Mouse (Mus musculus): ENCODE results near the gene Scrn2. TPM values are rescaled to one million over a fixed set of nuclear protein-coding genes. Genes with fewer than 3 reads are reported as not detected.

The Scrn2 gene
- polyA plus RNA-seq, 1 experiment from 2014 or later: 38.2 TPM

GRCm38 (mm10) chr11:97065538-97066295 lies 36.0 kb downstream of the Scrn2 start:
- Histone ChIP-seq H3K4me2 (no peak overlapping the region), H3K27ac (no peak overlapping the region), H3K27me3 (no peaks in the 10 kb centered on the region), H3K9ac (no peak overlapping the region), H3K36me3 (peaks cover 37% of the 10 kb centered on the region), H3K9me3 (replicated peaks) (no peaks in the 10 kb centered on the region), H3K4me1 (peaks cover 6% of the 10 kb centered on the region; the same call in 1 of the 2 replicates), H3K4me3 (replicated peaks) (no peak overlapping the region)
- WGBS: 85% methylated on average over 12 of the region's 12 CpGs
- ATAC-seq (replicated peaks; ENCODE audit: low FRiP score): no peak

DNA sequence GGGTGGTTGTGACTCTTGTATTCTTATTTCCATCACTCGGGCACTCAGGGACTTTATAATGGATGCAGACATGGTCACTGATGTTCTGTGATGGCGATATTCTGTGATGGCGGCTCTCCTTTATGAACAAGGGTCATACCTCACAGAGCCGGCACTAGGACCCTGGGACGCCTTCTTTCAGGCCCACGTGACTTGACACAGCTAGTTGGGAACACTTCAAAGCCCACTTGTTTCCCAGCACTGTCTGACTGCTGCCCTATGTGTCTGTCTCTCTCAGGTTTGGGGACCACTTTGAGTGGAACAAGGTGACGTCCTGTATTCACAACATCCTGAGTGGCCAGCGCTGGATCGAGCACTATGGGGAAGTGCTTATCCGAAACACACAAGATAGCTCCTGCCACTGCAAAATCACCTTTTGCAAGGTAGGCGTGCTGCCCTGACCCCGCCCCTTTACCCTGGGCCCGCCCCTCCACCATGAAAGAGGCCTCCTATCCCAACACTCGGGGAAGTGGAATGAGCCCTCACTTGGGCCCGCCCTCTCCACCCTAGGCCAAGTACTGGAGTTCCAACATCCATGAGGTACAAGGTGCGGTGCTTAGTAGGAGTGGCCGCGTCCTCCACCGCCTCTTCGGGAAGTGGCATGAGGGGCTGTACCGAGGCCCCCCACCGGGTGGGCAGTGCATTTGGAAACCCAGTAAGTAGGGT lies 37.1 kb downstream of the Scrn2 start:
- Histone ChIP-seq H3K4me3 (replicated peaks) (no peak overlapping the region), H3K27ac (no peak overlapping the region), H3K36me3 (peaks cover 27% of the 10 kb centered on the region), H3K4me2 (no peak overlapping the region), H3K4me1 (peaks cover 6% of the 10 kb centered on the region; the same call in 1 of the 2 replicates), H3K27me3 (no peaks in the 10 kb centered on the region), H3K9ac (no peak overlapping the region), H3K9me3 (replicated peaks) (no peaks in the 10 kb centered on the region)
- WGBS: 48% methylated on average over 22 of the region's 22 CpGs
- ATAC-seq (replicated peaks; ENCODE audit: low FRiP score): no peak

DNA sequence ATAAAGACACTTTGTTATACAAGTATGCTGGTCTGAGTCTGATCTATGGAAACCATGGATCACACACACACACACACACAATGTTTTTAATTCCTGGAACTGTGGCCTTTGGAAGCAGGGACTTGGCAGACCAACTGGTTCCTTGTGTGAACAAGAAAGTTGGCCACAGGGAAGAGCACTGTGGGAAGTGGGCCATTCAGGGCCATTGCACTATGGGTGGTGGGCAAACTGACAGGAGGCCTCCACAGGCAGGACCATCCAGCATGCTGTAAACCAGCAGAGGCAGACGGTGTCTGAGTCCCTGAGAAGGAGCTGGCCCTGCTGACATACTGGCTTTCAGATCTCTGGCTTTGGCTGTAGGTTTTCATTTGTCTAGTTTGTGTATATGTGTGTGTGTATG lies 39.6 kb downstream of the Scrn2 start:
- ATAC-seq (replicated peaks; ENCODE audit: low FRiP score): no peak
- no peaks in the 10 kb centered on the region for H3K9me3 ChIP-seq (replicated peaks)
- WGBS: 58% methylated on average over 1 of the region's 1 CpGs
- H3K9ac ChIP-seq: no peak overlapping the region
- H3K4me1 ChIP-seq: no peaks in the 10 kb centered on the region
- H3K27me3 ChIP-seq: no peaks in the 10 kb centered on the region
- H3K4me3 ChIP-seq (replicated peaks): no peak overlapping the region
- H3K36me3 ChIP-seq: peaks cover 23% of the 10 kb centered on the region
- no peak overlapping the region for H3K4me2 ChIP-seq
- H3K27ac ChIP-seq: no peak overlapping the region

DNA sequence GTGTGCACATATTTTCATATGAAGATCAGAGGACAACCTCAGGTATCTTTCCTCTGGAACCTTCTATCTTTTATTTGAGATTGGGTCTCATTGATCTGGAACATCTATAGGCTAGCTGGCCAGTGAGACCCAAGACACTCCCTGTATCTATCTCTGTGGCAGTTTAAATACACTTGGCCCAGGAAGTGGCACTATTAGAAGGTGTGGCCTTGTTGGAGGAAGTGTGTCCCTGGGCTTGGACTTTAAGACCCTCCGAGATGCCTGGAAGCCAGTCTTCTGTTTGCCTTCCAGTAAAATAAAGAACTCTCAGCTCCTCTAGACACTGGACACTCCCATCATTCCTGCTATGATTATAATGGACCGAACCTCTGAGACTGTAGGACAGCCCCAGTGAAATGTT lies 40.0 kb downstream of the Scrn2 start:
- Histone ChIP-seq H3K36me3 (peaks cover 22% of the 10 kb centered on the region), H3K4me3 (replicated peaks) (no peak overlapping the region), H3K27ac (no peak overlapping the region), H3K4me2 (no peak overlapping the region), H3K9ac (no peak overlapping the region), H3K27me3 (no peaks in the 10 kb centered on the region), H3K9me3 (replicated peaks) (no peaks in the 10 kb centered on the region), H3K4me1 (no peaks in the 10 kb centered on the region)
- 85% methylated on average over 2 of the region's 2 CpGs for WGBS
- no peak for ATAC-seq (replicated peaks; ENCODE audit: low FRiP score)

- WGBS: 46% methylated on average over 1 of the region's 1 CpGs
- no peak overlapping the region for H3K4me2 ChIP-seq
- ATAC-seq (replicated peaks; ENCODE audit: low FRiP score): no peak
- H3K9me3 ChIP-seq (replicated peaks): no peaks in the 10 kb centered on the region
- no peaks in the 10 kb centered on the region for H3K4me1 ChIP-seq
- H3K27me3 ChIP-seq: no peaks in the 10 kb centered on the region
- H3K9ac ChIP-seq: no peak overlapping the region
- H3K36me3 ChIP-seq: peaks cover 16% of the 10 kb centered on the region
- H3K4me3 ChIP-seq (replicated peaks): no peak overlapping the region
- no peak overlapping the region for H3K27ac ChIP-seq
Measured at GRCm38 (mm10) chr11:97071129-97071528, 41.4 kb downstream of the Scrn2 start.

DNA sequence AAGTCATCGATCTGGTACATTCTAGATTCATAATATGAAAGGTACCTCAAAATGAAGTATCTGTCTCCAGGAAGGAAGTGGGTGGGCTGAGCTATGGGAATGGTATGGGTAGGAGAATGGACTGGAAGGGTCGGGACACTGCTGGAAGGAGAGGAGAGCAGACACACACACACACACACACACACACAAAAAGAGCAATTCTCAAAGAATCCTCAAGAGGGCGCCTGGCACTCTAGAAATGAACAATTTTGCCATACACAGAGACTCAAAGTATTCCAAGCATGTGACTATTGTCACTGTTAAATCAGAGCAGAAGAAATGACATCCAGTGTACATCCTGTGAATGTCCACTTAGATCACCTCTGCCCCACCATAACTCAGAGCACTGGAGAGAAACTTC lies 42.8 kb downstream of the Scrn2 start:
- ATAC-seq (replicated peaks; ENCODE audit: low FRiP score): no peak

GRCm38 (mm10) chr11:97074235-97074634 lies 44.5 kb downstream of the Scrn2 start:
- H3K4me3 ChIP-seq (replicated peaks): no peak overlapping the region
- no peak overlapping the region for H3K27ac ChIP-seq
- no peaks in the 10 kb centered on the region for H3K27me3 ChIP-seq
- no peak overlapping the region for H3K4me2 ChIP-seq
- H3K36me3 ChIP-seq: no peaks in the 10 kb centered on the region
- no peaks in the 10 kb centered on the region for H3K9me3 ChIP-seq (replicated peaks)
- no peak for ATAC-seq (replicated peaks; ENCODE audit: low FRiP score)
- H3K4me1 ChIP-seq: no peaks in the 10 kb centered on the region
- 66% methylated on average over 8 of the region's 8 CpGs for whole genome bisulfite sequencing
- no peak overlapping the region for H3K9ac ChIP-seq

More for the DNA sequence above, 42.8 kb downstream of the Scrn2 start:
- no peaks in the 10 kb centered on the region for H3K27me3 ChIP-seq
- H3K9me3 ChIP-seq (replicated peaks): no peaks in the 10 kb centered on the region
- no peak overlapping the region for H3K27ac ChIP-seq
- no peak overlapping the region for H3K4me2 ChIP-seq
- H3K9ac ChIP-seq: no peak overlapping the region
- H3K4me3 ChIP-seq (replicated peaks): no peak overlapping the region
- WGBS: 25% methylated on average over 3 of the region's 3 CpGs
- H3K36me3 ChIP-seq: peaks cover 8% of the 10 kb centered on the region
- H3K4me1 ChIP-seq: no peaks in the 10 kb centered on the region

GRCm38 (mm10) chr11:97078751-97079150 lies 49.0 kb downstream of the Scrn2 start:
- Histone ChIP-seq H3K4me3 (replicated peaks) (no peak overlapping the region), H3K36me3 (no peaks in the 10 kb centered on the region), H3K4me2 (no peak overlapping the region), H3K27me3 (peaks cover 4% of the 10 kb centered on the region; the same call in 1 of the 2 replicates), H3K9me3 (replicated peaks) (no peaks in the 10 kb centered on the region), H3K4me1 (peaks cover 7% of the 10 kb centered on the region), H3K27ac (no peak overlapping the region), H3K9ac (no peak overlapping the region)
- 51% methylated on average over 4 of the region's 4 CpGs for WGBS
- ATAC-seq (replicated peaks; ENCODE audit: low FRiP score): no peak

GRCm38 (mm10) chr11:97080291-97080690 lies 50.6 kb downstream of the Scrn2 start:
- no peaks in the 10 kb centered on the region for H3K36me3 ChIP-seq
- no peak for ATAC-seq (replicated peaks; ENCODE audit: low FRiP score)
- H3K4me3 ChIP-seq (replicated peaks): no peak overlapping the region
- no peak overlapping the region for H3K4me2 ChIP-seq
- peaks cover 12% of the 10 kb centered on the region for H3K4me1 ChIP-seq
- H3K27ac ChIP-seq: no peak overlapping the region
- H3K27me3 ChIP-seq: peaks cover 13% of the 10 kb centered on the region
- H3K9me3 ChIP-seq (replicated peaks): no peaks in the 10 kb centered on the region
- no peak overlapping the region for H3K9ac ChIP-seq
- WGBS: 55% methylated on average over 9 of the region's 9 CpGs

DNA sequence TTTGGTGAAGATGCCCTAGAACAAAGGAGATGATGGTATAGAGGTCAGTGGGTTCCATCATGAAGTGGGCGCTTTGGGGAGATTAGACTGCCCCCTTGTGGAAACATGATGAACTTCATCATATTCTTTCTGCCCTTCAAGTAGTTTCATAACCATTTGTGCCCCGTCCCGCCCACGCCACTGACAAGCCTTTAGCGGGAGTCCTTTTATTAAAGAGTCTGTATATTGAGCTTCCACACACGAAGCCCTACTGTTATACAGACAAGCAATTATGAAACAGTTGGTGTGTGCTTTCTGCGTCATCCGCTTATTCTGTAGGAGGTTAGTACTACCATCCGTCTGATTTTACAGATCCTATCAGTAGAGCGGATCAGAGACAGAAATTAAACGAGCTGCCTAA lies 53.2 kb downstream of the Scrn2 start:
- H3K9ac ChIP-seq: no peak overlapping the region
- no peak overlapping the region for H3K4me3 ChIP-seq (replicated peaks)
- H3K27ac ChIP-seq: no peak overlapping the region
- no peak for ATAC-seq (replicated peaks; ENCODE audit: low FRiP score)
- H3K4me1 ChIP-seq: peaks cover 12% of the 10 kb centered on the region
- H3K4me2 ChIP-seq: peak overlapping the region; percentile 43; the same call in 1 of the 2 replicates
- WGBS: 34% methylated on average over 11 of the region's 11 CpGs
- no peaks in the 10 kb centered on the region for H3K9me3 ChIP-seq (replicated peaks)
- no peaks in the 10 kb centered on the region for H3K36me3 ChIP-seq
- peaks cover 13% of the 10 kb centered on the region for H3K27me3 ChIP-seq

Data from kidney, embryonic 15.5 days (tissue).